Mouse (Mus musculus) hindbrain, embryonic 16.5 days (tissue): Measurements from ENCODE around the gene Fes. TPM values are rescaled to one million over a fixed set of nuclear protein-coding genes. Genes with fewer than 3 reads are reported as not detected.

Experiments
- ATAC-seq: fragments of 200-750 bp; cut with Nextera tagmentation; 2 replicates; pipeline ENCODE4 v1.8.0; 2017; ENCODE audit warnings: moderate TSS enrichment, moderate library complexity
- H3K27ac ChIP-seq: fragments of 300-500 bp; sonication (generic); 2 replicates; pipeline ENCODE4 v1.5.1; 2014; ENCODE audit warnings: low read depth, mild to moderate bottlenecking, control low read depth, low read length, moderate library complexity
- H3K27me3 ChIP-seq: fragments of 300-500 bp; sonication (generic); replicated peaks from 2 replicates; pipeline ENCODE4 v1.6.1; 2014; ENCODE audit warnings: low read length; ENCODE audit not compliant: control insufficient read depth, insufficient read depth
- H3K36me3 ChIP-seq: fragments of 300-500 bp; sonication (generic); 2 replicates; pipeline ENCODE4 v1.6.1; 2014; ENCODE audit warnings: mild to moderate bottlenecking, low read length, moderate library complexity, mixed read lengths; ENCODE audit not compliant: control insufficient read depth, insufficient read depth
- H3K4me1 ChIP-seq: fragments of 300-500 bp; sonication (generic); 2 replicates; pipeline ENCODE4 v1.6.1; 2014; ENCODE audit warnings: low read depth, low read length; ENCODE audit not compliant: control insufficient read depth, insufficient read depth
- H3K4me2 ChIP-seq: fragments of 300-500 bp; sonication (generic); 2 replicates; pipeline ENCODE4 v1.6.1; 2014; ENCODE audit warnings: mild to moderate bottlenecking, low read length, control low read depth, moderate library complexity
- H3K4me3 ChIP-seq: fragments of 300-500 bp; sonication (generic); 2 replicates; pipeline ENCODE4 v1.5.1; 2014; ENCODE audit warnings: mild to moderate bottlenecking, low read length, control low read depth, moderate library complexity
- H3K9ac ChIP-seq: fragments of 300-500 bp; sonication (generic); 2 replicates; pipeline ENCODE4 v1.6.1; 2014; ENCODE audit warnings: low read depth, mild to moderate bottlenecking, control low read depth, low read length, moderate library complexity
- H3K9me3 ChIP-seq: fragments of 300-500 bp; sonication (generic); 2 replicates; pipeline ENCODE4 v1.6.1; 2014; ENCODE audit warnings: mild to moderate bottlenecking, low read length, moderate library complexity; ENCODE audit not compliant: control insufficient read depth
- WGBS: fragments of 180-500 bp; shearing (Covaris S2); extraction: QIAGEN DNeasy Blood & Tissue Kit; methylation state at CpG from one replicate; pipeline ENCODE4 v1.1.7; 2014; 5-methylcytosine and 5-hydroxymethylcytosine counted together
- polyA plus RNA-seq: library from polyadenylated mRNA; unstranded; fragments of >200 nt; fragmentation: Nextera tagmentation; extraction: Ambion mirVana; gene quantifications from 2 replicates; pipeline ENCODE4 v1.2.1, GENCODE M21; 2015

The Fes gene
- polyA plus RNA-seq, 1 experiment from 2014 or later: 3.8 TPM

DNA sequence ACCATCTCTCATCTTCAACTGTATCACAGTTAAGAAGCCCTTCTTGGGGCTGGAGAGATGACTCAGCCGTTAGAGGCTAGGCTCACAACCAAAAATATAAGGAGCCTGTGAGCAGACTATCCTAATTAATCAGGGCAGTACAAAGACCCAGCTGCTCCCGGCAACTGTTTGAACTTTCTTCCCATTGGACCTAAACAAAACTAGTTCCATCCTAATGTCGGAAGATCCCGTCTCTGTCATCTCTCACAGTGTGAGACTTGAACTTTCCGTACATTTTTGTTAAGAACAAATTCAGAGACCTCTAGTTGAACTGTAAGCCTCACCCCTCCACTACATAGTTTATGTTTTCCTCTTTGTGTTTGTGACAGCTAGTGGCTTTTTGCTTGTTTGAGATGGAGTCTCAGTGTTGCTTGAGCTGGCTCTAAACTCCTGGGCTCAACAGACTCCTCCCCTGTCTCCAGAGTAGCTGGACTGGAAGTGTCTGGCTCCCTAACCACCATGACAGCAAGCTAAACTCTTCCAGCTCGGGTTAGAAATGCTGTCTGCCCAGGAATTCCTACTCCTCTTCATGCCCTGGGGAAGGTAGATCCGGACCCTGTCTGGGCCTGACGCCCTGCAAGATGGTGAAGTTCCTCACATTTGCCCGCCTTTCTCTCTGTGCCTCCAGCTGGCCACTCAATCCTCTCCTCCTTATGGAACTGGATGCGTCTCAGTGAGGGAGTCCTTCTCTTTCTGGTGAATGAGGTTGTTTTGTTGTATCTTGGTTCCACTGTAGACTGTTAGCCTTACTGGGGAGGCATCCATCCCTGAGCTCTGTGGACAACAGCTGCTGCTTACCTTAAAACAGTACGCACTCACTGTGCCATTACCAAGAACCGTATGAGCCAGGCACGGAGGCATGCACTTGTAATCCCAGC is 39.8 kb downstream of the Fes start:
- Histone ChIP-seq H3K4me1 (peaks cover 6% of the 10 kb centered on the region), H3K27ac (0 out of 2 replicates have a peak overlapping the region, but pooled peaks have one; percentile 54), H3K36me3 (peaks cover 24% of the 10 kb centered on the region), H3K27me3 (no peaks in the 10 kb centered on the region), H3K4me3 (no peak overlapping the region), H3K4me2 (no peak overlapping the region), H3K9ac (no peak overlapping the region), H3K9me3 (no peaks in the 10 kb centered on the region; the same call in 1 of the 2 replicates)
- WGBS: 69% methylated on average over 13 of the region's 13 CpGs
- no peak for ATAC-seq

DNA sequence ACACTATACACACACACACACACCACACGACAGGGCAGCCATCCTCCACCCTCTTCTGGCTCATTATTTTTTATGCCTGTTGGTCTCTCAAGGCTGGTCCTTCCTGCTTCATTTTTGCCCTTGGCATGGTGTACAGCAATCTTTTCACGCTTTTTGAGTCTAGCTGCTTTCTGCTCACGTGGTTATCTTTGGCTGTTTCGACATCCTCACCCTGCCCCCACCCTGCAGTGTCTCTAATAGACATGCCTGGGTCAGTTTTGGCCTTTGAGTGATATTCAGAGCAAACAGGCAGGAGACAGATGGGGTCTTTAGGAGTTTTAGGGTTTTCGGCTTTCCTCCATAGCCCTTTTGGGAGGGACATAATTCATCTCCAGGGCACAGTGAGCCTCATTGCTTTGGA is 40.9 kb downstream of the Fes start:
- H3K4me2 ChIP-seq: no peak overlapping the region
- no peaks in the 10 kb centered on the region; the same call in 1 of the 2 replicates for H3K9me3 ChIP-seq
- H3K27ac ChIP-seq: no peak overlapping the region
- H3K36me3 ChIP-seq: peaks cover 18% of the 10 kb centered on the region
- H3K4me3 ChIP-seq: no peak overlapping the region
- peaks cover 6% of the 10 kb centered on the region for H3K4me1 ChIP-seq
- H3K27me3 ChIP-seq: no peaks in the 10 kb centered on the region
- 85% methylated on average over 5 of the region's 5 CpGs for WGBS
- no peak overlapping the region for H3K9ac ChIP-seq
- no peak for ATAC-seq

DNA sequence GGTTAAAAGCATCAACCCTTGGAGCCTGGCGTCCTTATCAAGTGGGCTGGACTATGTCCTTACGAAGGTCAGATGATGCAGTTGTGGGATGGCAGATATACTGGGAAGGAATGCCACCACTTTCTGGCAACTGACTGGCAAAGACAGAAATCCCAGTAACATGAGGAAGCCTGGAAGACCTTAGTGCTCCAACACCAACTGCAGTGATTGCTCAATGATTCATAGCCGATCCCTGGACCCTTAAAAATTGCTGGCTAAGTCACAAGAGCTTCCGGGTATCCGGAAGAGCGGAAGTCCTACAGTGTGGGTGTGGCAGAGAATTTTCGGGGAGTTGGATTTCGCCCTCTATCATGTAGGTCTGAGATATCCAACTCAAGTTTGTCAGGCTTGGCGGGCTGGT is 41.6 kb downstream of the Fes start:
- Histone ChIP-seq H3K9me3 (no peaks in the 10 kb centered on the region; the same call in 1 of the 2 replicates), H3K4me3 (no peak overlapping the region), H3K27ac (no peak overlapping the region), H3K4me2 (no peak overlapping the region), H3K27me3 (no peaks in the 10 kb centered on the region), H3K4me1 (peaks cover 7% of the 10 kb centered on the region), H3K36me3 (peaks cover 13% of the 10 kb centered on the region), H3K9ac (no peak overlapping the region)
- no peak for ATAC-seq
- 94% methylated on average over 9 of the region's 9 CpGs for WGBS

DNA sequence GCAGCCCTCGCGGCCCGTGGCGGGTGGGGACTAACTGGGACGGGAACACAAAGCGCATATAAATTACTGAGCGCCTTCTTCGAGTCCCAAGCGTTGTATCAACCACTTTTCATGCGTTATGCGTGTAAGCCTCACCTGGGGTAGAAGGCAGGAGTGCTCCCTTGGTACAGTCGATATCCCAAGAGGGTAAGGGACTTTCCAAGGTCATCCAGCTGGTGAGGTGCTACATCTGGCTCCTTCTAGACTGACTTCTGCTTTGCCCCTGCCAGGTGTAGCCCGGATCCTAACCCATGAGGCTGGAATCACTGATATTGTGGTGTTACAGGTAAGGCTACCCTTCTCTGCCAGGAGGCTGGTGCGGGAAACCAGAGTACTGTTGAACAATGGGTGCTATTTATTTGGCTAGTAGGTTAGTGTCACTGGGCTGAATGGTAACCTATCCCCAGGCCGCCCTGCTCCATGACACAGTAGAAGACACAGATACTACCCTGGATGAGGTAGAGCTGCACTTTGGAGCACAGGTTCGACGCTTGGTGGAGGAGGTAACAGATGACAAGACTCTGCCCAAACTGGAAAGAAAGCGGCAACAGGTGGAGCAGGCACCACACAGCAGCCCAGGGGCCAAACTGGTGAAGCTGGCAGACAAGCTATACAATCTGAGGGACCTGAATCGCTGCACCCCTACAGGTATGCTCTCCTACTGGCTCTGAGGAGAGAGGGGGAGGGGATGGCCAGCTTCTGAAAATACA is 44.3 kb downstream of the Fes start:
- peak; percentile 9; the same call in 1 of the 2 replicates for ATAC-seq
- Histone ChIP-seq H3K4me3 (peak overlapping the region; percentile 50), H3K27ac (peak overlapping the region; percentile 77), H3K27me3 (no peaks in the 10 kb centered on the region), H3K4me2 (peak overlapping the region; percentile 93), H3K9me3 (no peaks in the 10 kb centered on the region; the same call in 1 of the 2 replicates), H3K36me3 (no peaks in the 10 kb centered on the region), H3K4me1 (peaks cover 24% of the 10 kb centered on the region), H3K9ac (peak overlapping the region; percentile 83)
- 25% methylated on average over 19 of the region's 19 CpGs for WGBS

DNA sequence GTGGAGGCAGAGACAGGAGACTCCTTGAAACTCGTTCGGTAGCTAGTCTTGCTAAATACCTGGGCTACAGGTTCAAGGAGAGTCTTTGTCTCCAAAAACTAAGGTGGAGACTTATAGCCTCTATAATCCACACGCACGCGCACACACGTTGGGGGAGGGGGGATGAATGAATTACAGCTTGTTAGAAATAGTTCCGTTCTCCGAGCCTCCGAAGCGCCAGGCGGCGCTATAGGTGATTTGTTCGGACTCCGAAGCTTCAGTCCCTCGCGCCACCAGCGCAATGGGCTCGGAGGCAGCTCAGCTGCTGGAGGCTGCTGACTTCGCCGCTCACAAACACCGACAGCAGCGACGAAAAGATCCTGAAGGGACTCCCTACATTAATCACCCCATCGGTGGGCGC is 44.9 kb downstream of the Fes start, which contains the start of gene Hddc3:
Gene Hddc3, plus strand, starts transcription at position 247 of the 400 bp plus-strand sequence.
- Histone ChIP-seq H3K4me3 (peak within 1 kb of the TSS; percentile 50), H3K9me3 (no peaks in the 10 kb centered on the region; the same call in 1 of the 2 replicates), H3K9ac (peak within 1 kb of the TSS; percentile 83), H3K27me3 (no peaks in the 10 kb centered on the region), H3K36me3 (no peaks in the 10 kb centered on the region), H3K4me1 (peaks cover 30% of the 10 kb centered on the region), H3K4me2 (peak within 1 kb of the TSS; percentile 93), H3K27ac (peak within 1 kb of the TSS; percentile 77)
- under 1% methylated on average over 25 of the region's 25 CpGs for WGBS
- peak; percentile 51 for ATAC-seq

DNA sequence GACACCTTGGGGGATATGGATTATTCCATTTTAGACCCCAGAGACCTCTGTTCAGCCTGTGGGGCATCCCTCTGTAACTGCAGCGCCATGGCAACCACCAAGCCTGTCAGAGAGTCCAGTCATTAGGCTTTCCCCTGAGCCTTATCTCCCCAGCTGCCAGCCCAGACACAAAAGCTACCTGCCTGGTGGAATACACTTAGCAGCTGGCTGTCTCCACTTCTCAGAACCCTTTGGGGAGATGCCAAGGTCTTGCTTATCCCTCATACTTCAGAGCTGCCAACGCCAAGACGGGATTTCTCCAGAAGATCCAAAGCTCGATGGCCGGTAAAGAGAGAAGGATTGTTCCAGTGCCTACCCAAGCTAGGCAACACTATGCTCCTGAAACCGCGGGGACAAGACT is 46.0 kb downstream of the Fes start:
- H3K4me3 ChIP-seq: no peak overlapping the region
- H3K9me3 ChIP-seq: no peaks in the 10 kb centered on the region; the same call in 1 of the 2 replicates
- no peak overlapping the region for H3K9ac ChIP-seq
- H3K4me1 ChIP-seq: peaks cover 34% of the 10 kb centered on the region
- peak overlapping the region; percentile 9; the same call in 1 of the 2 replicates for H3K27ac ChIP-seq
- H3K4me2 ChIP-seq: no peak overlapping the region
- no peaks in the 10 kb centered on the region for H3K27me3 ChIP-seq
- no peaks in the 10 kb centered on the region for H3K36me3 ChIP-seq
- WGBS: 63% methylated on average over 7 of the region's 7 CpGs
- no peak for ATAC-seq

DNA sequence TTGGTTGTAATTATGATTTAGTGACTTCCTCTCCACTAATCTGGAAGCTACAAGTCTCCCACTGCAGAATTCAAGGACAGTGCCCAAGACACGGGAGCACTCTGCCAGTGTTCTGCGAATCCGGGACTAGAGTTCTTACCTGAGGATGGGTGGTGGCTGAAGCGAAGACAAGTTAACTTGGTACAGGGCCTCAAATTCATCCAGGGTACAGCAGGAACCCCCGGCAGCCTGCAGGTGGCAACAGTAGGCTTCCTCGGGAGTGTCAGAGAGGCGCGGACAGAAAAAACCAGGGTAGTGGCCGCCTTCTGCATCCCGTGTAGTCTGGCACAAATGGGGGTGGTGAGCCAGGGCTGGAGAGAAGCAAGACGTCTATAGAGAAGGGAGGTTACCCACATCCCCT is 47.0 kb downstream of the Fes start, which contains the start of gene Unc45a:
Gene Unc45a, minus strand, starts transcription at position 213 of the 400 bp plus-strand sequence.
- Histone ChIP-seq H3K4me2 (peak within 1 kb of the TSS; percentile 87), H3K4me3 (peak within 1 kb of the TSS; percentile 71), H3K36me3 (peaks cover 8% of the 10 kb centered on the region), H3K9ac (peak within 1 kb of the TSS; percentile 80), H3K27me3 (no peaks in the 10 kb centered on the region), H3K9me3 (no peaks in the 10 kb centered on the region; the same call in 1 of the 2 replicates), H3K27ac (peak within 1 kb of the TSS; percentile 93), H3K4me1 (peaks cover 34% of the 10 kb centered on the region)
- WGBS: 3% methylated on average over 11 of the region's 11 CpGs
- peak; percentile 12; the same call in 1 of the 2 replicates for ATAC-seq

DNA sequence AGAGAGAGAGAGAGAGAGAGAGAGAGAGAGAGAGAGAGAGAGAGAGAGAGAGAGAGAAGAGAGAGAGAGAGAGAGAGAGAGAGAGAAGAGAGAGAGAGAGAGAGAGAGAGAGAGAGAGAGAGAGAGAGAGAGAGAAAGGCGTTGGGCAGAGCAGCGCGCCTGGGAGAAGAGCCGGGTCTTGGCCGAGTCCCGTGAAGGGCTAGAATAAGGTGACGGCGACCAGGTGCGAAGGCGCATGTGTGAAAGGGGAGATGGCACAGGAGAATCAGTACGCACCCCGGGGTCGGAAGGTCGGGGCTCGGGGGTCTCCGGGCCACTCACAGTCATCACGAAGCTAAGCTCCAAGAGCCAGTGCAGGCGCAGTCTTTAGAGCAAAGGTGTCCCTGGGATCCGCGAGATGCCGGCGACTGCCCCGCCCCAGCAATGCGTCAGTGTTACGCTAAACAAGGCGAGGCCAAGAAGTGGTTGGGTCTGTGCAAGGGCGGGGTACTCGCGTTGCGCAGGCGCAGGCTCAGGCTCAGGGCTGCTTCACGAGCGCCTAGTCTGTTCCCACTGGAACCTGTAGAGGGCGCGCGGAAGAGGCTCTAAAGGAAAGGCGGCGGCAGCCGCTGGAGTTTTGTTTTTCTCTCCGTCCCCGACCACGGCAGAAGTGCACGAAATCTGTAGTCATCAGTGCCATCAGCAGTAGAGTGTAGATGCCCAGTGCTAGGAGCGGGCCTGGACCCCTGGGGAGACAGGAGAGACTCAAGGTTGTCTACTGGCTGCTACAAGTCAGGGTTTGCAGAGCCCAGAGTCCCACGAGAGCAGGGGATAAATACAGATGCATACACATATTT is 47.7 kb downstream of the Fes start:
- ATAC-seq: peak; percentile 98
- Histone ChIP-seq H3K4me1 (peaks cover 34% of the 10 kb centered on the region), H3K36me3 (peaks cover 12% of the 10 kb centered on the region), H3K9me3 (no peaks in the 10 kb centered on the region), H3K9ac (peak overlapping the region; percentile 80), H3K4me2 (peak overlapping the region; percentile 87), H3K27me3 (no peaks in the 10 kb centered on the region), H3K27ac (peak overlapping the region; percentile 93), H3K4me3 (peak overlapping the region; percentile 71)
- WGBS: under 1% methylated on average over 41 of the region's 45 CpGs
